Mouse (Mus musculus) ES-E14 (cell line): ENCODE results near the gene D10Jhu81e. TPM values are rescaled to one million over a fixed set of nuclear protein-coding genes. Genes with fewer than 3 reads are reported as not detected.
A peak's percentile ranks its signal among the peaks of the same experiment; 100 is the strongest.

Experiments used
- DNase-seq: peaks from one replicate; pipeline ENCODE4 v3.0.0-alpha.2; 2013; ENCODE audit warnings: low read depth, low spot score
- H3K27ac ChIP-seq: 2 replicates; pipeline ENCODE4 v1.5.1; 2012; ENCODE audit warnings: low read depth, mild to moderate bottlenecking, low read length, moderate library complexity, mixed read lengths; ENCODE audit not compliant: poor library complexity, insufficient read depth, severe bottlenecking
- H3K36me3 ChIP-seq: 2 replicates; pipeline ENCODE4 v1.6.1; 2012; ENCODE audit warnings: mild to moderate bottlenecking, low read length, moderate library complexity, mixed read lengths; ENCODE audit not compliant: control insufficient read depth, poor library complexity, insufficient read depth, severe bottlenecking
- H3K4me1 ChIP-seq, 2 experiments: fragments of 150-350 bp in 1 of 2; sonication (generic) in 1 of 2; 2 replicates each; pipeline ENCODE4 v1.6.1; 2012; ENCODE audit warnings: low read length in 2 of 2, mild to moderate bottlenecking in 1 of 2, mixed read lengths in 1 of 2; ENCODE audit not compliant: control insufficient read depth in 2 of 2, insufficient read depth in 2 of 2, poor library complexity in 1 of 2
- H3K4me3 ChIP-seq, 2 experiments: fragments of 150-350 bp in 1 of 2; sonication (generic) in 1 of 2; 2 replicates each; pipeline ENCODE4 v1.5.1; 2012; ENCODE audit warnings: low read length in 2 of 2, low read depth in 1 of 2, mild to moderate bottlenecking in 1 of 2, mixed read lengths in 1 of 2; ENCODE audit not compliant: insufficient read depth in 1 of 2, poor library complexity in 1 of 2, severe bottlenecking in 1 of 2
- H3K9ac ChIP-seq: 2 replicates; pipeline ENCODE4 v1.6.1; 2012; ENCODE audit warnings: low read depth, mild to moderate bottlenecking, low read length, mixed read lengths; ENCODE audit not compliant: poor library complexity, insufficient read depth, severe bottlenecking
- H3K9me3 ChIP-seq: fragments of 150-350 bp; sonication (generic); 2 replicates; pipeline ENCODE4 v1.6.1; 2012; ENCODE audit warnings: low read depth, mild to moderate bottlenecking, low read length; ENCODE audit not compliant: control insufficient read depth, insufficient read depth
- CHD2 ChIP-seq: IDR thresholded peaks from 2 replicates; pipeline ENCODE4 v1.6.1; 2014; ENCODE audit warnings: mild to moderate bottlenecking, low read depth, low read length, inconsistent platforms
- HCFC1 ChIP-seq: IDR thresholded peaks from 2 replicates; pipeline ENCODE4 v1.6.1; 2012; ENCODE audit warnings: low read length, inconsistent platforms, borderline replicate concordance; ENCODE audit not compliant: insufficient read depth
- MAFK ChIP-seq: IDR thresholded peaks from 2 replicates; pipeline ENCODE4 v1.6.1; 2014; ENCODE audit warnings: mild to moderate bottlenecking, low read depth, low read length, inconsistent platforms; ENCODE audit not compliant: insufficient read depth
- ZC3H11A ChIP-seq: IDR thresholded peaks from 2 replicates; pipeline ENCODE4 v1.6.1; 2012; ENCODE audit warnings: low read depth, mild to moderate bottlenecking, inconsistent platforms, low read length, borderline replicate concordance
- ZNF384 ChIP-seq: IDR thresholded peaks from 2 replicates; pipeline ENCODE4 v1.6.1; 2012; ENCODE audit warnings: low read depth, low read length, inconsistent platforms
- in situ Hi-C, 2 experiments: fragments of 600-800 bp; cut with MboI; formaldehyde crosslinking; loops; one replicate each; pipeline ENCODE4 v1.15.1; 2025; ENCODE audit warnings: low sequenced_read_pairs in 2 of 2, inconsistent platforms in 1 of 2; ENCODE audit not compliant: unreplicated experiment in 2 of 2
- total RNA-seq: library from RNA; depleted of rRNA; stranded (reverse); fragments of 300-350 nt; gene quantifications from 2 replicates; pipeline ENCODE4 v1.2.3, GENCODE M21; 2012

Gene D10Jhu81e
- total RNA-seq, 1 experiment: 40.2 TPM

GRCm38 (mm10) chr10:78135947-78136346 lies 33.6 kb downstream of the D10Jhu81e start:
- Histone ChIP-seq H3K9me3 (no peaks in the 10 kb centered on the region), H3K9ac (no peak overlapping the region), H3K27ac (no peak overlapping the region), H3K4me1 (peaks cover 0 to 9% of the 10 kb centered on the region in 2 experiments; a peak in 2 of 4 replicates), H3K36me3 (no peaks in the 10 kb centered on the region), H3K4me3 (no peak overlapping the region)
- TF ChIP-seq HCFC1: no peak
- no peak for TF ChIP-seq ZNF384
- no peak for TF ChIP-seq CHD2
- TF ChIP-seq MAFK: no peak
- no peak for TF ChIP-seq ZC3H11A
- in situ Hi-C loops: no loop called here
- DNase-seq: no peak

GRCm38 (mm10) chr10:78134975-78135798 lies 34.4 kb downstream of the D10Jhu81e start:
- Histone ChIP-seq H3K9ac (peak overlapping the region; percentile 23; the same call in 1 of the 2 replicates), H3K4me1 (peaks cover 0 to 9% of the 10 kb centered on the region in 2 experiments; a peak in 2 of 4 replicates), H3K27ac (no peak overlapping the region), H3K9me3 (no peaks in the 10 kb centered on the region), H3K36me3 (no peaks in the 10 kb centered on the region), H3K4me3 (peak overlapping the region; percentile 15 to 50; a peak in 2 of 4 replicates)
- no peak for DNase-seq
- TF ChIP-seq MAFK (no peak), HCFC1 (no peak), ZNF384 (no peak), CHD2 (no peak)
- in situ Hi-C loops: no loop called here

DNA sequence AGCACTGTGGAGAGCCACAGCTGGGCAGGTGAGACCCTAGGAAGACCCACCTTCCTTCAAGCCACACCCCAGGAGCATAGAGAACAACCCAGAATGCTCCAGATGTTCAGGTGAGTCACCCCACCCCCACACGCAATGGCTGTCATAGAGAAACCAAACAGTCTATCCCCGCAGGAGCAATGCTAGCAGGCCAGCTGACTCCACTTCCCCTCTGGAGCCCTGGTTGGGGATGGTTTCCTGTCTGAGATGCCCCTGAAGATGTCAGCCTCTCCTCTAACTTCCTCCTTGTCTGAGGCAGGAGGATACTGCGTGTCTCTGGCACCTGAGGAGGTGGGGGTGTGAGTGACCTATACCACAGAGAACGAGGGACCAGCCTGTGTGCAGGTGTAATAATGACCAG lies 35.2 kb downstream of the D10Jhu81e start:
- DNase-seq: no peak
- H3K4me1 ChIP-seq: peaks cover 0 to 9% of the 10 kb centered on the region in 2 experiments; a peak in 2 of 4 replicates
- no peaks in the 10 kb centered on the region for H3K9me3 ChIP-seq
- TF ChIP-seq ZC3H11A (no peak), CHD2 (no peak), HCFC1 (no peak), ZNF384 (no peak), MAFK (no peak)
- H3K9ac ChIP-seq: no peak overlapping the region
- H3K4me3 ChIP-seq: no peak overlapping the region
- no peak overlapping the region for H3K27ac ChIP-seq
- no peaks in the 10 kb centered on the region for H3K36me3 ChIP-seq
- in situ Hi-C loops: no loop called here

- no peak for DNase-seq
- no peak for TF ChIP-seq HCFC1
- no peak for TF ChIP-seq CHD2
- no peak for TF ChIP-seq ZNF384
- no peak for TF ChIP-seq MAFK
- TF ChIP-seq ZC3H11A: no peak
- no peak overlapping the region for H3K9ac ChIP-seq
- no peaks in the 10 kb centered on the region for H3K9me3 ChIP-seq
- no peak overlapping the region for H3K27ac ChIP-seq
- in situ Hi-C loops: no loop called here
- H3K4me1 ChIP-seq: peaks cover 0 to 5% of the 10 kb centered on the region in 2 experiments; a peak in 2 of 4 replicates
- H3K36me3 ChIP-seq: no peaks in the 10 kb centered on the region
- H3K4me3 ChIP-seq: no peak overlapping the region
Measured at GRCm38 (mm10) chr10:78129998-78130397, 39.6 kb downstream of the D10Jhu81e start.
